Mouse (Mus musculus) cortical plate, adult 2 months (tissue): ENCODE measurements at regions not wholly inside any gene's neighbourhood (a gene's known extent, or its start where the extent isn't known, plus 50 kb on each side); places are given as distances from the start of the nearest gene placed in this dataset.

ENCODE experiments used
- H3K27ac ChIP-seq: fragments of 200-500 bp; 2 replicates; pipeline ENCODE4 v1.5.1; 2012; ENCODE audit warnings: low read length, control low read depth, inconsistent platforms; ENCODE audit not compliant: insufficient read depth
- H3K4me1 ChIP-seq: fragments of 200-500 bp; 2 replicates; pipeline ENCODE4 v1.6.1; 2011; ENCODE audit warnings: low read length; ENCODE audit not compliant: control insufficient read depth, insufficient read depth
- H3K4me3 ChIP-seq: fragments of 200-500 bp; 2 replicates; pipeline ENCODE4 v1.5.1; 2011; ENCODE audit warnings: mild to moderate bottlenecking, low read length, control low read depth; ENCODE audit not compliant: insufficient read depth
- CTCF ChIP-seq: fragments of 200-500 bp; IDR thresholded peaks from 2 replicates; pipeline ENCODE4 v1.5.1; 2011; ENCODE audit warnings: mild to moderate bottlenecking, control low read depth, low read length; ENCODE audit not compliant: insufficient read depth; ENCODE audit errors: extremely low read depth
- POLR2A ChIP-seq: fragments of 200-500 bp; IDR thresholded peaks from 2 replicates; pipeline ENCODE4 v1.6.1; 2011; ENCODE audit warnings: mild to moderate bottlenecking, low read length, control low read depth; ENCODE audit not compliant: insufficient read depth; ENCODE audit errors: extremely low read depth

DNA sequence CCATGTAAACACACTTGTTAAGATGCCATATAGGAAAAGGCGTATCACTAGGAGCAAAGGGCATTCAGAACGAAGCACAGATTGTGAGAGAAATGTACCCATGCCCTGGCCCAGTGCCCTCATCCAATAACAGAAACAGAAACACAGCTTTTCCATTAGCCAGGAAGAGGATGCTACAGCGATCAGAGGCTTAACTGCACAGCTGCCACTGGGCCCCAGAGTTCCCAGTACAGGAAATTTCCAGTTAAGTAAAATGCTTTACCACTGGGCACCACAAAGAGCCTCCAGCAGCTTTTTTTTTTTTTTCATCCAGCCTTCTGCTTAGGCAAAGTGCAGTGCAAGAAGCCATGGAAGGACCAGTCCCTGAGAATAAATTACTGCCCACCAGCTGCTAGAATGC lies 325.6 kb upstream of the Arid1b start:
- TF ChIP-seq POLR2A = no peak
- TF ChIP-seq CTCF = no peak
- Histone ChIP-seq H3K27ac (no peak overlapping the region), H3K4me1 (no peaks in the 10 kb centered on the region), H3K4me3 (no peak overlapping the region)

DNA sequence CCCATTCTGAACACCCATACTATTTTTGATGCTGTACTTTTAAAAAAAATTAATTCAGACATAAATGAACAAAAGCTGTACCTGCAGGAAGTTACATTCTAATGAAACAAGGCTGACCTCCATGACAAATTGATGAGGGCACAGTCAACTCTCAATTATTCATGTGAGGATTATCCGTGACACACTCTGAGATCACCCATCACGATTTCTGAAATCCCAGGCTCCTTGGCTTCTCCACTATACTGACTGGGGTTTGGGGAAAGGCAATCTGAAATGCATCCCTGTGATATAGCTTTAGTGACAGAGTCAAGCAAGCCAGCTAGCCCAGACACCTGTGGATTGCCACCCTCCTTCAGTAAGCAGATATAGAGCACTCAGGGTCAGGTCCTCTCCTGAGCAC lies 320.9 kb upstream of the Arid1b start:
- TF ChIP-seq CTCF (no peak), POLR2A (no peak)
- Histone ChIP-seq H3K4me3 (no peak overlapping the region), H3K4me1 (no peaks in the 10 kb centered on the region), H3K27ac (no peak overlapping the region)

DNA sequence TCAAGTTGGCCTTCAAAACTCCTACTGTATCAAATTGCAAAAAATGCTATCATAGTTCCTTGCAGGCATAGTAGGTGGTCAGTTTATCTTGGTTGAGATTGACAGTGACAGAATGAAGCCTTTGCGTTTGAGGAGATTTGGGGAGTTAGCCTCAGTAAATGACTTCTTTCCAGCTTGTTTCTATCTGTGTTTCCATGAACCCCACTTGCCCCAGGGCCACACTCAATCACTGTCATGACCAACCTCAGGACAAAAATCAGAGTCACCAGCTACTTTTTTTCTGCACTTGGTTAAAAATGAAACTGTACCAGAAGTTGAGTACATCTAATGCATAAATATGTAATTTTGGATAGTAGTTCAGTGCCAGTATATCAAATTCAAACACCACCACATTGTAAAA lies 287.7 kb upstream of the Arid1b start:
- Histone ChIP-seq H3K4me3 (no peak overlapping the region), H3K4me1 (no peaks in the 10 kb centered on the region), H3K27ac (no peak overlapping the region)
- TF ChIP-seq CTCF = no peak
- TF ChIP-seq POLR2A = no peak

DNA sequence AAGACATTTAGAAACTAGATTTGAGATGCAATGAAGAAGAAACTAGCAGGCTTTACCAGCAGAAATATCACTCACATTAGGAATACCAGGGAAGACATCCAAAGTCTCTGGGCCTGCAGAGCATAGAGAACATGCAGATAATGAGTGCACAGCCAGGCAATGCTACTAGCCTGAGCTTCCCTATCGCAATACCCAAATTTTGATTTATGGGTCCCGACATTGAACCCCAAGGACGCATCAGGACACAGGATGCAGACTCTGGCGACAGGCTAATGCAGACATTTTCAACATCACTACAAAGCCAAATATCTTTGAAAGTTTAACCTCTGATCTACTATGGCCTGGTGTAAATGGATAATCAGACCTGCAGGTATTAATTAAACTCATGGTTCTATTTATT lies 273.1 kb upstream of the Arid1b start:
- TF ChIP-seq POLR2A = no peak
- no peak for TF ChIP-seq CTCF
- no peak overlapping the region for H3K4me3 ChIP-seq
- no peak overlapping the region for H3K27ac ChIP-seq
- peaks cover 3% of the 10 kb centered on the region for H3K4me1 ChIP-seq

DNA sequence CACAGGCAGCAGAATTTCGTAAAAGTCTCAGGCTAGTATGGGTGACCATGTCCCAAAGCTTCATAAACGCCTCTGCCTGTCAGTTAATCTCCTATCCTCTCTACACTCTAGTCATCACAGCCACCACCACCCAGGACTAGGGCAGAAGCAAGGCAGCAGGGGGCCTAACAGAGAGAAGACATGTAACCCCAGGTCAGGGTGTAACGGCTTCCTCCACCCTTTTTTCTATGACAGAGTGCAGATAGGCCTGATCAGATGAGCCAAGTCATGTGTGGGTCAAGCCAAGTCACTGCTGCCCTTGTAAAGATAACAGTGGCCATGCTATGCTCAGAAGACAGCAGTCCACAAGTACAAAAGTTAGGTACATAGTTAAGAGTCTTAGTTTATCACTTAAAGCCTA lies 270.1 kb upstream of the Arid1b start:
- peaks cover 4% of the 10 kb centered on the region for H3K4me1 ChIP-seq
- TF ChIP-seq CTCF = no peak
- TF ChIP-seq POLR2A = no peak
- H3K27ac ChIP-seq = no peak overlapping the region
- H3K4me3 ChIP-seq = no peak overlapping the region

DNA sequence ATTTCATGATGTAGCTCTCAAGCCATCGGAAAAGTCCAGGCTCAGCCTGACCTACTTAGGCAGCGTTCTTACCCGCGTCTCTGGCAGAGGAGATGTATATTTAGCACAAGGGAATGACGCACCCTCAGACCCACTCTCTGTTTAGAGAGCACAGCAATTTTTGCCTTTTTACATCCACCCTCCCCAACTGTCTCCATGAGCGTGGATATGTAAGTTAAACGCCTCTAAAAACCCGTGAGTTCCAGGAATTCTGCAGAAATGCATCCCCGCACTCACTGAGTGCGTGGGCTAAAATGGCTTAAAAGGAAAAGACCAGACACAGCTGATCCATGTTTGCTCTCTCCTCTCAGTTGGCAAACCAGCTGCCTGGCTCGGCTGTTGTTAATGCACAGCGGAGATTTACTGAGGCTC lies 267.8 kb upstream of the Arid1b start:
- Histone ChIP-seq H3K4me1 (peaks cover 4% of the 10 kb centered on the region), H3K4me3 (no peak overlapping the region), H3K27ac (no peak overlapping the region)
- TF ChIP-seq POLR2A (no peak), CTCF (no peak)

DNA sequence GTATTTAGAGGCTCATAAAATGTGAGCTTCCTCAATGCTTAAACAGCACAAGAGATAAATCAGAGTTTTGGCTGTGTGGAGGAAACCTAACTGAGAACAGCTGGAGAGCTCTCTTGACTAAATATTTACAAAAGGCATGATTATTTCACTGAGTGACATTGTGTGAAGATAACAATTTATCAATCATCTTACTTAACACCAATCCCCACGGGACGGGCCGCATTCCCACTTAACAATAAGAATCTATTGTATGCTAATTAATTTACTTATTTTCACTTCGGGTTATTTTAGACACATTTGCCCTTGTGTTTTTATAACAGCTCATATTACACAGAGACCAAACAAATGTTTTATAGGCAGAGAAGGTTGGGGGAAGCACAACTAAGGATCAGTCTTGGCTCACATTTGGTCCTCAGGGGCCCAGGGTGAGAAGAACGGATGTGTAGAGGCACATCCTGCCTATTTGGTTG lies 259.7 kb upstream of the Arid1b start:
- Histone ChIP-seq H3K4me3 (no peak overlapping the region), H3K4me1 (no peaks in the 10 kb centered on the region), H3K27ac (no peak overlapping the region)
- no peak for TF ChIP-seq CTCF
- TF ChIP-seq POLR2A = no peak

DNA sequence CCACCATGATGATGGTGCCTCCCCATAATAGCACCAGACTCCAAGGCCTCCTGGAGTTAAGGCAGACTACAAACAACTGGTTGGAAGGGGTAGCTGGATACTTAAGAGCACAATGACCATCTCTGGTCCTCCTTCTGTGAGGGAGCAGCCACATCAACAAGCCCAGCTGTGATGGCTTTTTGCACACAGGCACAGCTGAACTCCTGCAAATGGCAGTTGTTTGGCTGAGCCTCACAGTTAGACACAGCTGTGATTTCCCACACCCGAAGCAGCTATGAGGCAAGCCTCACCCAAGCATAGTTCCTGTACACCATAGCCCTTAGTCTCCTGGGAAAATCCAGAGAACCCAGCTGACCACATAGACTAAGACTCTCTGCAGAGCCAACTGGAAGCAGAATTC lies 258.9 kb upstream of the Arid1b start:
- TF ChIP-seq CTCF (no peak), POLR2A (no peak)
- no peak overlapping the region for H3K27ac ChIP-seq
- H3K4me3 ChIP-seq = no peak overlapping the region
- H3K4me1 ChIP-seq = no peaks in the 10 kb centered on the region

DNA sequence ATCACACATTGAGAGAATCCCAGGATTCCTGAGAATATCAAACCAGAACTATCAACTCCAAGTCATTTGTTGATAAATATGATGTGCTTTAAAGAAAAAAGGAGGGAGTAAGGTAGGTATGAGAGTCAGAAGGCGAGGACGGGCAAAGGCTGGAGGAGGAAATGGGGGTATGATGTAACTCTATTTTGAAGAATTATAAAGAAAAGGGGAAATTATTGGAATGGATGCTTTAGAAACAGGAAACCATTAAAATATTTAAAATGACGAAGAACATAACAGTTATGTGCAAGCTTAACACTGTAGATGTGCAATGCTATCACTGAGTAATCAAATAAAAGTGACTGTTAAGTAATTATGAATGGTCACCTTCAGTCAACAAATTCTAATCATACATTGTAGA lies 257.4 kb upstream of the Arid1b start:
- H3K4me1 ChIP-seq = 0 out of 2 replicates have a peak, but pooled peaks cover 2% of the 10 kb centered on the region
- no peak for TF ChIP-seq POLR2A
- TF ChIP-seq CTCF = no peak
- no peak overlapping the region for H3K4me3 ChIP-seq
- no peak overlapping the region for H3K27ac ChIP-seq

DNA sequence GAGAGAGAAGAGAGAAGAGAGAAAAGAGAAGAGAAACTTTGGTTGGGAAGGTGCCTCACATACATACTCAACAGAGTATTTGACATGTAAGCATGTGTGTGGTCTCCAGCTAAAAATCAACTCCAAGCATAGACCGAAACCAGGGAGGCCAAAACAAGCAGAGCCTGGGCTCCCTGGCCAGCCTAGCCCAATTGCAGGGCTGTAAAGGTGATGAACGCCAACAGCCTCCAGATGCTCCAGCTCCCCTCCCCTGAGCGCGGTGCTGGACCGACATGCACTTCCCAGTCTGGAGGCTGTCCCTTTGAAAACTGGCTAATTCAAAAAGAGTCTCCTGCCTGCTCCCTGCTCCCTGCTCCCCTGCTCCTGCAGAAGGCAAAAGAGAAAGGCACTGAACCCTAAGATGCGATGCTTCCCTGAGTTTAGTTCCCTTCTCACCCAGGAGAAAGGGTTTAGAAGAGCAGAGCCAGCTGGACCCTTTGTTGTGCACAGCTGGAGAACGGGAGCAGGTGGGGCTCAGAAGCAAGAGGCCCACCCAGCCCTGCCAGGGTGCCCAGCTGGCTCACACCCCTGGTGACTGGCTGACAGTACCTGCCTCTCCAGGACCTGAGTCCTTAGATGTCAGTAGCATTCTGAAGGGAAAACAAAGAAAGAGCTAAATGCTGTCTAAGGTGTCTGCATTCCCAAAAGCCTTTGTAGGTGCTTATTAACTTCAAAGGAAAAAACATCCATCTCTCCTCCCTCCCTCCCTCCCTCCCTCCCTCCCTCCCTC lies 255.2 kb upstream of the Arid1b start:
- TF ChIP-seq POLR2A (no peak), CTCF (no peak)
- H3K4me3 ChIP-seq = no peak overlapping the region

DNA sequence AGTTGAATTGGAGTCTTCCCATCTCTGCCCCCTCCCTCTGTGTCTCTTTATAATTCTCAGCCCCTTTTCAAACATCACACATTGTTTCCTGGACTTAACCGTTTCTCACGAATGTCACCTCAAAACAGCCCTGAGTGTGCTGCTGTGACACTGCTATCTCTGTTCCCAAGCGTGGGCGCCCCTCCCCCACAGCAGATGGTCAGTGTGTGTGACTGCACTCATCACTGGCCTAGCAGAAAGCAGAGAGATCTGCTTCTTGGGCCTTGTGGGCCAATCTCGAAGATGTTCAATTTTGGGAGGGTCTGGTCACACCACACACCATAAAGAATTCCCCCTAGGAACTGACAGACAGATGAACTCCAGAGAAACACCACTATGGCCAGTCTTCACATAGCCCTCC lies 253.3 kb upstream of the Arid1b start:
- no peak overlapping the region for H3K4me3 ChIP-seq
- 0 out of 2 replicates have a peak, but pooled peaks cover 2% of the 10 kb centered on the region for H3K4me1 ChIP-seq
- H3K27ac ChIP-seq = no peak overlapping the region
- TF ChIP-seq CTCF (no peak), POLR2A (no peak)

More for the DNA sequence above, 255.2 kb upstream of the Arid1b start:
- no peak overlapping the region for H3K27ac ChIP-seq
- H3K4me1 ChIP-seq = 0 out of 2 replicates have a peak, but pooled peaks cover 2% of the 10 kb centered on the region
